Mouse (Mus musculus) cerebellum, adult 11-12 months (tissue): ENCODE measurements at regions not wholly inside any gene's neighbourhood (a gene's known extent, or its start where the extent isn't known, plus 50 kb on each side); places are given as distances from the start of the nearest gene placed in this dataset.
A peak's percentile ranks its signal among the peaks of the same experiment; 100 is the strongest.

Source experiments
- DNase-seq: peaks from one replicate; pipeline ENCODE4 v3.0.0; 2022

- DNase-seq: no peak
Observed at GRCm38 (mm10) chr16:71197523-71197922, 883.8 kb downstream of the Gbe1 start.

DNA sequence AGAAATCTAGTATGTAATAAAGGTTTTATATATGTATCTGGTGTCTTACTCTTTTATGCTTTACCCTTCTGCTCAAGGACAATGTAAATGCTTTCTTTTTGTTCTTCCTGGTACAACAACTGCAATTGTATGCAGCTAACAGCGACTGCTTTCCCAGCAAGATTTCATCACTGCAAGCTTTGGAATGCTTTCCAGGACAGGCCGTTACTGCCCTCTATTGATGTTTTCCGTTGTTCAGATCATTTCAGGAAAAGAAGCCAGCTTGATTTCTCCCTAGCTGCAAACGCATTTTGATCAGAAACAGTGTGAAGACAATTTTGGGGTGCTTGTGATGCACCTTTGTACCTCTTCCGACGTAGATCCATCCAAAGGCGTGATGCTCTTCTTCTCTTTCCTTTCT lies 895.1 kb downstream of the Gbe1 start:
- no peak for DNase-seq

DNA sequence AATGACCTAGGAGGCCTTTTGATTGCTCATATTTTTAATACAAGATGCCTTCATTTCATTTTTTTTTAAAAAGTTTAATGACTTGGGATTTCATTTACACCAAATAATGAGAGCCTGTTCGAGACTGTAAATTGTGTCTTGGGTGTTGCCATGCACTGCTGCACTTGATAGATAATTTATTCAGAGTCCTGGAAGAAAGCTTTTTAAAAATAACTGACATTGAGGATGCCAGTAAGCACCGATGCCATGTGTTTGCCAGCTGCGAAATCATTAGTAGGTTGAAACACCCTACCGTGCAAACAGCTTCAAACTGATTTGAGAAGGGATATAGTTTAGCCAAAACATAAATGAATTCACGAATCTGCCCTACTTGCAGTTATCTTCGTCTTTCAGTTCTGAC lies 910.7 kb downstream of the Gbe1 start:
- DNase-seq: no peak

DNA sequence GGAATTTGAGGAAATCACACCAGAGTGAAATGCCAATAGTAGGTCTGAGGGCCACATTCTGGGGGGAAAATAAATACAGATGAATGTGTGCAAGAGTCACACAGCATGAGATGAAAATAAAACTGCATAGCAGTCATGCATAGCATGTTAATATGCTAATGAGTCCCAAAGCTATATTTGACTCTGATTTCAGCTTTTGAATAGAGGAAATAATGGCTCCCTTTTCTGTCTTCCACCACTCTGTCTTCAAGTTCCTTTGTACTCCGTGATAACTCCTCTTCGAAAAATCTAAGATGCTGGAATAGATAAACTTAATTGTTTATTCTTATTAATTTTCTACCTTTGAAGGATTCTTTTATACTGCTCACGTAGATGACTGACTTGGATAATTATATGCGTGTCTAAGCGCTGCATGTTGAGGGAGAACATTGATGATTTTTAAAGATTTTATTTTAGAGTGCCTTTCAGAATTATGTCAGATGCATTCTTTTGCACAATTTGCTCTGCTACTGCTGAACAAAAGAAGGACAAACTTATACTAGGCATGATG lies 916.4 kb downstream of the Gbe1 start:
- no peak for DNase-seq

- no peak for DNase-seq
Observed at GRCm38 (mm10) chr16:71243065-71243464, 929.3 kb downstream of the Gbe1 start.

GRCm38 (mm10) chr16:71243480-71243879 lies 929.7 kb downstream of the Gbe1 start:
- no peak for DNase-seq

- peak; percentile 6 for DNase-seq
Observed at GRCm38 (mm10) chr16:71247516-71248139, 933.9 kb downstream of the Gbe1 start.

DNA sequence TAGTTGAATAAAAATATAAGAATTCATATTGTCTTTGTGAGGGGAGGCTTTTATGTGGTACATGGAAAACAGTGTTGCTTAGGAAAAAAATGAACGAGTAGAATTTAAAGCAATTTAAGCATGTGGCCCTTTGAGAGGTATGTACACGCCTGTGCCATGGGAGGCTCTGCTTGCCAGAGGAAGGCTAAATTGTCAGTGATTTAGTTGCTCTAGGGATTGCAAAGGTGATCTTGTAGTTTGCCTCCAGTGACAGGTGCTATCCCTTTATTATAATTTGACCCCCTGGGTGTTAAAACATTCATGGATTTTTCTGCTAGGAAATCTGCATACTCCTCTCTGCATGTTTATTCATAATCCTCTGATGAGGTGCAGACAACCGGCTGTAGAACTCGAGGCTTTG lies 942.0 kb downstream of the Gbe1 start:
- DNase-seq: no peak

- DNase-seq: no peak
Observed at GRCm38 (mm10) chr16:71256175-71256574, 942.4 kb downstream of the Gbe1 start.

GRCm38 (mm10) chr16:71267191-71267590 lies 953.4 kb downstream of the Gbe1 start:
- DNase-seq: no peak
